Mouse (Mus musculus) heart, embryonic 14.5 days (tissue): ENCODE measurements around the gene Nckap5. TPM values are rescaled to one million over a fixed set of nuclear protein-coding genes. Genes with fewer than 3 reads are reported as not detected.

ENCODE experiments used
- ATAC-seq: fragments of 200-750 bp; cut with Nextera tagmentation; 2 replicates; pipeline ENCODE4 v1.8.0; 2017; ENCODE audit warnings: low read depth, moderate TSS enrichment; ENCODE audit not compliant: insufficient number of reproducible peaks, insufficient read depth, low FRiP score
- H3K27ac ChIP-seq, 2 experiments: fragments of 200-500 bp in 1 of 2; fragments of 300-500 bp in 1 of 2; sonication (generic) in 1 of 2; replicated peaks in 1 of 2; 2 replicates each; pipeline ENCODE4 v1.5.1; 2012 to 2014; ENCODE audit warnings: low read depth in 2 of 2, low read length in 2 of 2, control low read depth in 1 of 2, mild to moderate bottlenecking in 1 of 2, mixed read lengths in 1 of 2; ENCODE audit not compliant: control insufficient read depth in 1 of 2, insufficient read depth in 1 of 2
- H3K27me3 ChIP-seq: fragments of 300-500 bp; sonication (generic); 2 replicates; pipeline ENCODE4 v1.6.1; 2014; ENCODE audit warnings: mild to moderate bottlenecking, low read length, control low read depth; ENCODE audit not compliant: control insufficient read depth, insufficient read depth
- H3K36me3 ChIP-seq: fragments of 300-500 bp; sonication (generic); 2 replicates; pipeline ENCODE4 v1.6.1; 2014; ENCODE audit warnings: mild to moderate bottlenecking, control low read depth, low read length, mixed read lengths; ENCODE audit not compliant: control insufficient read depth, insufficient read depth
- H3K4me1 ChIP-seq, 2 experiments: fragments of 200-500 bp in 1 of 2; fragments of 300-500 bp in 1 of 2; sonication (generic) in 1 of 2; 2 replicates each; pipeline ENCODE4 v1.6.1; 2012 to 2014; ENCODE audit warnings: low read length in 2 of 2, control low read depth in 1 of 2, mixed read lengths in 1 of 2; ENCODE audit not compliant: control insufficient read depth in 2 of 2, insufficient read depth in 2 of 2
- H3K4me2 ChIP-seq: fragments of 300-500 bp; sonication (generic); 2 replicates; pipeline ENCODE4 v1.6.1; 2014; ENCODE audit warnings: mild to moderate bottlenecking, low read length
- H3K4me3 ChIP-seq, 2 experiments: fragments of 200-500 bp in 1 of 2; fragments of 300-500 bp in 1 of 2; sonication (generic) in 1 of 2; 2 replicates each; pipeline ENCODE4 v1.5.1; 2012 to 2014; ENCODE audit warnings: low read length in 2 of 2, mild to moderate bottlenecking in 2 of 2, control low read depth in 1 of 2, low read depth in 1 of 2, moderate library complexity in 1 of 2; ENCODE audit not compliant: control insufficient read depth in 1 of 2, insufficient read depth in 1 of 2
- H3K9ac ChIP-seq: fragments of 300-500 bp; sonication (generic); 2 replicates; pipeline ENCODE4 v1.6.1; 2014; ENCODE audit warnings: mild to moderate bottlenecking, low read length
- H3K9me3 ChIP-seq: fragments of 300-500 bp; sonication (generic); 2 replicates; pipeline ENCODE4 v1.6.1; 2016; ENCODE audit warnings: low read length, control low read depth; ENCODE audit not compliant: control insufficient read depth
- WGBS: fragments of 180-500 bp; shearing (Covaris S2); extraction: QIAGEN DNeasy Blood & Tissue Kit; methylation state at CpG from one replicate; pipeline ENCODE4 v1.1.7; 2014; 5-methylcytosine and 5-hydroxymethylcytosine counted together
- polyA plus RNA-seq: library from polyadenylated mRNA; unstranded; fragments of >200 nt; fragmentation: Nextera tagmentation; extraction: Ambion mirVana; gene quantifications from 2 replicates; pipeline ENCODE4 v1.2.1, GENCODE M21; 2014

Nckap5 gene
- polyA plus RNA-seq, 1 experiment from 2014 or later = 9.4 TPM

DNA sequence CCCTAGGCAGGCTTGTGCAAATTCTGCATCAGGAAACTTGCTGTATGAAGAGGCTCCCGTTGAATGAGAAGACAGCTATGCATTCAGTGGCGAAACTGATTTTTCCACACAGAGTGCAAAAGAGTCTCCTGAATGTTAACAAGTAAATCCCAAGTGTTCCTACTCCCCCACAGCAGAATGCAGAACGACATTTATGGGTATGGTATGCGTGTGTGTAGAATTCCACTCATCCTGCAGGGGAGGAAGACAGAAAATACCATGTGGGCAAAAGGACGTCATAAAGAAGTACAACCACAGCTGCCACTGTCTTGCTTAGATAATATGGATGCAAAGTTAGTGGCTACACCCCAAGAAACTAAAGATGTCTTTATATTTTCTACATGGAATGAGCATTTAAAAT lies 565.7 kb downstream of the Nckap5 start:
- H3K4me3 ChIP-seq = no peak overlapping the region
- H3K9me3 ChIP-seq = no peaks in the 10 kb centered on the region
- H3K4me1 ChIP-seq = peaks cover 0 to 4% of the 10 kb centered on the region in 2 experiments; a peak in 1 of 4 replicates
- no peaks in the 10 kb centered on the region for H3K27me3 ChIP-seq
- 47% methylated on average over 5 of the region's 5 CpGs for WGBS
- H3K27ac ChIP-seq = no peak overlapping the region
- H3K36me3 ChIP-seq = no peaks in the 10 kb centered on the region
- H3K4me2 ChIP-seq = no peak overlapping the region
- H3K9ac ChIP-seq = no peak overlapping the region
- ATAC-seq = no peak

DNA sequence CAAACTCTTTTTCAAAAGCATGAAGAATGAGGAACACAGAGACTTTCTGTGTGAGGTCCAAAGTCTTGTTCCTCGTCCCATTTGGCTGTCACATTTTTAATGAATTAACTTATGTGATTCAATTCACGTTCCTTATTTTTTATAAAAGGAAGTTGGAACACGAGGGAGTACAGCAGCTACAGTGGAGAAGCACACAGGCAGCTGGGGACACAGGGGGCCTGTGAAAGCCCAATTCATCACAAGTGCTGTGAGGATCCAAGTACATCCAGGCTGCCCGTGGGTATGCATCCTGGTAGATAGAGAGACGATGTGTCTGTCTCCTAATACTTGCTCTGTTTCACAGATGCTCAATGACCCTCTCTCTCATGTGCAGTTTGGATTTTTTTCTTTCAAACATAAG lies 576.2 kb downstream of the Nckap5 start:
- no peak for ATAC-seq
- Histone ChIP-seq H3K4me3 (no peak overlapping the region), H3K36me3 (no peaks in the 10 kb centered on the region), H3K9ac (no peak overlapping the region), H3K9me3 (no peaks in the 10 kb centered on the region), H3K27ac (no peak overlapping the region), H3K4me2 (no peak overlapping the region), H3K4me1 (no peaks in the 10 kb centered on the region), H3K27me3 (no peaks in the 10 kb centered on the region)
- 74% methylated on average over 5 of the region's 5 CpGs for WGBS

DNA sequence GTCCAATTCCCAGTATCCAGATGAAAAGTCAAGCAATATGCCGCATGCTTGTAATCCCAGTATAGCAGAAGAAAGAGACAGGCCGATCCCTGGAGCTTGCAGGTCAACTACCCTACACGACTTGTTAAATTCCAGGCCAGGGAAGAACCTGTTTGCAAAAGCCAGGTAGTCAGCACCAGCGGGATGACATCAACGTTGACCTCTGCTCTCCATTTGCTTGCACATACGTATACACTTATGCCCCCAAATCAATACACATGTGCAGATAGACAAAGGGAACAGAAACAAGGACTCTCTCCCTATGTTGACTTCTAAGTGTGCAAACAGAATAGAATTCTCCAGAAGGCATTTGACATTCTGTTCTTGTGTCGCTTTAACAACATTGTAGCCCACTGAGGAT lies 576.7 kb downstream of the Nckap5 start:
- ATAC-seq = no peak
- H3K9ac ChIP-seq = no peak overlapping the region
- H3K36me3 ChIP-seq = no peaks in the 10 kb centered on the region
- no peaks in the 10 kb centered on the region for H3K27me3 ChIP-seq
- no peak overlapping the region for H3K4me3 ChIP-seq
- H3K27ac ChIP-seq = no peak overlapping the region
- H3K9me3 ChIP-seq = no peaks in the 10 kb centered on the region
- H3K4me2 ChIP-seq = no peak overlapping the region
- WGBS = 90% methylated on average over 7 of the region's 7 CpGs
- no peaks in the 10 kb centered on the region for H3K4me1 ChIP-seq

DNA sequence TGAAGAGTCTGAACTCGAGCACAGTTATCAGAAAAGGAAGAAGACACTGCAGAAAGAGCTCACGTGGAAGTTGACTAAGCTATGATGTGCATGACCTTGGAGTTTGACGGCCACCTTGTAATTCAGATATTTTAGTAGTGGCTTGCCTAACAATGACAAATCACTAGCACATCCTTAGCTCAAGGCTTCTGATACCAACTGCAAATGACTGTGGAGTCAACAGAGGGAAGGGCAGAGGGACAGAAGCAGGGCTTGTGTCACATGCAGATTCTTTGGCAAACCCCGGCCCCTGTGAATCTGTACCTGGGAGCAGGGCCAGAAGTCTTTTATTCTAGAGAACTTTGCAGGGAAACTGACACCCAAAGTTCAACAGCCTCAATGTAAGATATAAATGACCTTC lies 597.4 kb downstream of the Nckap5 start:
- Histone ChIP-seq H3K4me1 (no peaks in the 10 kb centered on the region), H3K9me3 (no peaks in the 10 kb centered on the region), H3K27ac (no peak overlapping the region), H3K4me2 (no peak overlapping the region), H3K4me3 (no peak overlapping the region), H3K9ac (no peak overlapping the region), H3K36me3 (no peaks in the 10 kb centered on the region), H3K27me3 (no peaks in the 10 kb centered on the region)
- WGBS = 58% methylated on average over 4 of the region's 4 CpGs
- ATAC-seq = no peak

DNA sequence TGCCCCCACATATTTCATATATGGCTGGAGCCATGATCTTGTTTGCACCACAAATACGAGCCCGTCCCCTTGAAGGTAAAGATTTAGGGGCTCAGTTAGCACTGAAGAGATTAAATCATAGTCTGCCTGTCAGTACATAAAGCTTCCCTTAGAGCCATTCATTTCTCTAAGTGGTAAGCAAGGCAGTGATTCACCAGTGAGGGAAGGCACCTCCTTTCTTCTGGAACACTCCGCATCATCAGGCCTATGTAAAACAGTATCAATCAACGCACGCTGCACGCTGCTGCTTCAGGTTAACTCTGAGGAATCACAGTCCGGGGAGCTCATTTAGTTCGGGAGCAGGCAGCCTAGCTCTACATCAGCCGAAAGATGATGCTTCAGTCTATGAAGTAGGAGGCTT lies 599.4 kb downstream of the Nckap5 start:
- Histone ChIP-seq H3K4me3 (no peak overlapping the region), H3K27ac (no peak overlapping the region), H3K4me2 (no peak overlapping the region), H3K36me3 (no peaks in the 10 kb centered on the region), H3K27me3 (no peaks in the 10 kb centered on the region), H3K9me3 (no peaks in the 10 kb centered on the region), H3K4me1 (no peaks in the 10 kb centered on the region), H3K9ac (no peak overlapping the region)
- no peak for ATAC-seq
- 81% methylated on average over 9 of the region's 9 CpGs for WGBS

DNA sequence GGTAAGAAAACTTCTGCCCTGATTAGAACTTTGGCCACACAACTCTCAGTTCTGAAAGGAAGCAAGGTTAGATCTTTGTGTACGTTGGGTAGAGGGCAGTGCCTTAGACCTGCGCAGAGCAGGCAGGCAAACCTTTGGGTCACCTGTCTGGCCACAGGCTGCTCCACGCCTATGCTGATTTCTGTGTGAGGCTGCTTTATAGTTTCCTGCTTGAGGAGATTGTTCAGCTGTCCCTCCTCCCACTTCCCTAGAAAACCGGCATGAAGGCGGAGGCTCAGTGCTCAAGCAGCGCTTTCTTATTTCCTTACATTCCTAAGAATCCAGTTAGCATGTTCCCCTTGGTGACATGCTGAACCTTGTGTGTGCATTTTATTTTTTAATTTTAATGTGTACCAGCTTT lies 620.4 kb downstream of the Nckap5 start:
- Histone ChIP-seq H3K9ac (no peak overlapping the region), H3K4me1 (no peaks in the 10 kb centered on the region), H3K4me2 (no peak overlapping the region), H3K27ac (no peak overlapping the region), H3K36me3 (no peaks in the 10 kb centered on the region), H3K4me3 (no peak overlapping the region), H3K9me3 (no peaks in the 10 kb centered on the region), H3K27me3 (no peaks in the 10 kb centered on the region)
- no peak for ATAC-seq
- 75% methylated on average over 6 of the region's 6 CpGs for WGBS

DNA sequence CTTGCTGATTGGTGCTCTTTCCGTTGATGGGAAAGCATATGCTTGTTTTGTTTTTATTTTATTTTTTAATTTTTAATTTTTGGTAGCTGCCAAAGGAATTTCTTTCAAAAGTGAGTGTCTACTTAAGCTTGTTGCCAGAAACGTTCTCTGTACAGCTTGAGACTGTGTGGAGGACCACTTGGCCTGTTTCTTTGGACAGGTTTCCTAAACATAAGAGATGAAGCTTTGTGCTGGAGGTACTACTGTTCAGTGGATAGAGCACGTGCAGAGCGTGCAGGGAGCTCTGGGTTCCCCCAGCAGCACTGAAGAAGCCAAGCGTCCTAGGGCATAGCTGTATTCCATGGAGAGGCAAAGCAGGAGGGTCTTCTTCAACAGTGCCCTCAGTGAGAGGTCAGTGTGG lies 620.9 kb downstream of the Nckap5 start:
- Histone ChIP-seq H3K4me3 (no peak overlapping the region), H3K9ac (no peak overlapping the region), H3K4me2 (no peak overlapping the region), H3K4me1 (no peaks in the 10 kb centered on the region), H3K36me3 (no peaks in the 10 kb centered on the region), H3K27me3 (no peaks in the 10 kb centered on the region), H3K27ac (no peak overlapping the region), H3K9me3 (no peaks in the 10 kb centered on the region)
- 80% methylated on average over 5 of the region's 5 CpGs for WGBS
- ATAC-seq = no peak

DNA sequence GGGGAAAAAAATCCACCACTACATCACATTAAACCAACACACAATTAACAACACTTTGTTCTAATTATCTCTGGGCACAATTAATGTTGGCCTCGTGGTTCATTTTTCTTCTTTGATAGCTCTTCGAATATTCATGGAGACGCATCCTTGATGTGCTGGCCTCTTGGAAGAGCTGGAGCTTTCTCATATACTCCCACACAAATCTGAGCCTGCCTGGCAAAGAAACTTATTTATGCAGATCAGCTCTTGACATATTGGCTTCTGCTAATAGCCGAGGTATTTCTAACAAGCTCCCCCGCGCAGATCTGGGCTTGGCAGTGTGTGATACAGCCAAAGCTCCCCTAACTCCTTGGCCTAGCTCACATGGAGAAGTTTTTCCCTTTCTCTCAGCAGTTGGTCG lies 621.5 kb downstream of the Nckap5 start:
- ATAC-seq = no peak
- 83% methylated on average over 7 of the region's 7 CpGs for WGBS
- no peak overlapping the region for H3K4me3 ChIP-seq

More for the DNA sequence above, 621.5 kb downstream of the Nckap5 start:
- no peaks in the 10 kb centered on the region for H3K9me3 ChIP-seq
- H3K4me2 ChIP-seq = no peak overlapping the region
- H3K27ac ChIP-seq = no peak overlapping the region
- H3K27me3 ChIP-seq = no peaks in the 10 kb centered on the region
- no peaks in the 10 kb centered on the region for H3K36me3 ChIP-seq
- H3K4me1 ChIP-seq = no peaks in the 10 kb centered on the region
- no peak overlapping the region for H3K9ac ChIP-seq
